Mouse (Mus musculus): Measurements from ENCODE around the gene Zfyve27.

The Zfyve27 gene

DNA sequence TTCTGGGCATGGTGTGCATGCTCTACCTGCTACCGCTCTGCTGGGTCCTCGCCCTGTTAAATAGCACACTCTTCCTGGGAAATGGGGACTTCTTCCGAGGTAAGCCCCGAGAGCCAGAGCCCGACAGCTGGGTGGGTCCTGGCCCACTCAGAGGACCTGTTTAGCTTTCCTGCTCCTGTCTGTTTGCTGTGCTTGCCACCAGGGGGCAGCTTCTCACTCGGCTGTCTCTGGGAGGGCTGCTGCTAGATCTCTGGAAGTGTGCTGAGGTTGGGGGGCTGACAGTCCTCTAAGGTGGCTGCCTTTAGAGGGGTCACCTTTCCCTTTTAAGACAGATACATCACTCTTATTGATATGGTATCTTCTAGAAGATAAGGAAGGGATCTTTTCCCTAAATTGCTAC, 18.9 kb downstream of the Zfyve27 start:
- no peak for DNase-seq

DNA sequence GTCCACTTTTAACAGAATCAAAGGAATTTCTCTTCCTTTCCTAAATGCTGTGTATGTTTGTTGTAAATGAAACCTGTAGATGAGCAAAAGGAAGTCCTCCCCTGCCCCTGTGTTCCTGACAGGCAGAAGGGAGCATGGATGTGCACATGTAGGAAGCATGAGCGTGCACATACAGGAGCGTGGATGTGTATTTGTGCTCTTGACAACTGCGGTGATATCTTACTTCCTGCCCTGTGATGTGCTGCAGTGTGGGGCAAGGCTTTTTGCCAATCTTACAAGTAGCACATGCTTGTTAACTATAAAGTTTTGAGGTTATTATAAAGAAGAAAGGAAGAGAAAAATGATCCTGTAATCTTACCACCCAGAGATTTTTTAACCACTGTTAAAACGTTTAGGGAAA, 26.0 kb downstream of the Zfyve27 start:
- no peak for DNase-seq

DNA sequence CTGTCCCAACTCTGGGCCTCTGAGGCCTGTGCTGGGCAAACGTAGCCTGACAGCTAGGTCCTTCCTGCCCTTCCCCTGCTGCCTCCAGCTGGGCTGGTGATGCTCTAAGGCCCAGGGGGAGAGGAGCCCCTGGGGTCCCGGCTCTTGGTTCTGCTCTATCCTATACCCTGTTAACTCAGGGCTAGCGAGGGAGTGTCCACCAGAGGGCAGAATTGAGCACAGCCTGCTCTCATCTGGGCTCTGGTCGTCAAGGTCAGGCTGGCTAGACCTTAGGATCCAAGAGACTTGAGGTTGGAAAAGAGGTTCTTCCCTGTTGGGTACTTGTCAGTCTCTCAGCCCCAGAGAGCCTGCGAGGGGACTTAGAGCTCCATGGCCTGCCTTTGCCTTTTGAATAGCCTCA, 26.7 kb downstream of the Zfyve27 start:
- no peak for DNase-seq

DNA sequence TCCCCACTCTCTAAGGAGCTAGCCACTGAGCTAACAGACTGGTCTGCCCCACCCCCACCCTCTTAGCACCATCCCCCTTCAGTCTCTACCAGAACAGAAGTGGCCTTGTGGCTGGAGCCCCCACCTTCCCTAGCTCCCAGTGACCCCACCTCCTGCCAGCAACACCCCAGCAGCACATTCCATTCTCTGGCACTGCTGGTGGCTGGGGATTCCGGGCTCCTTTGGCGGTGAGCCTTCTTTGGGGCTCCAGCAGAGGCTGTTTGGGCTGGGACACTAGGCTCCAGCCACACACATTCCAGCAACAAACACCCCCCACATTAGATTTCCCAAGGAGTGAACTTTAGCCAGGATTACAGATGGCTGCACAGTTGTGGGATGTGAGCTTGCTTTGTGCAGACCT, 29.6 kb downstream of the Zfyve27 start:
- no peak for DNase-seq

GRCm38 (mm10) chr19:42196378-42196777, 32.6 kb downstream of the Zfyve27 start:
- peak; percentile 19 for DNase-seq

DNA sequence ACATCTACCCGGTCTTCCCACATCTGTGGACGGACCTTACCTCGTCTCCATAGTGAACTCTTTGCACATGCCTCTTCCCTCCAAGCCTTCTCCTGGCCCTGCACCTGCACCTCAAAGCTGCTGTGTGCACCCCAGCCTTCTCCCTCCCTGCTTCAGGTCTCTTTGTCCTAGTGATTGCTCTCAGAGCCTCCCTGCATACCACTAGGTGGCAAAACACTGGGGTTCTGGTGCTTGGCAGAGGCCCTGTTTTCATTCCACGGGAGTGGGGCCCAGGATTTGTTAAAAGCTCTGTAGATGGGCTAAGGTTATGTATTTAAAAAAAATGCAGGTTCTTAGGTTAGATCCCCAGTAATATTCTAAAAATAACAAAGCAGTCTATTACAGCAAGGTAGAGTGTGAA, 33.3 kb downstream of the Zfyve27 start:
- no peak for DNase-seq

- no peak for DNase-seq
These were observed 34.3 kb downstream of the Zfyve27 start for GRCm38 (mm10) chr19:42198026-42198425.

GRCm38 (mm10) chr19:42201696-42202381, 38.1 kb downstream of the Zfyve27 start, which contains the start of gene Sfrp5:
Gene Sfrp5, minus strand, starts transcription at chr19:42202252.
- DNase-seq, result no peak

DNA sequence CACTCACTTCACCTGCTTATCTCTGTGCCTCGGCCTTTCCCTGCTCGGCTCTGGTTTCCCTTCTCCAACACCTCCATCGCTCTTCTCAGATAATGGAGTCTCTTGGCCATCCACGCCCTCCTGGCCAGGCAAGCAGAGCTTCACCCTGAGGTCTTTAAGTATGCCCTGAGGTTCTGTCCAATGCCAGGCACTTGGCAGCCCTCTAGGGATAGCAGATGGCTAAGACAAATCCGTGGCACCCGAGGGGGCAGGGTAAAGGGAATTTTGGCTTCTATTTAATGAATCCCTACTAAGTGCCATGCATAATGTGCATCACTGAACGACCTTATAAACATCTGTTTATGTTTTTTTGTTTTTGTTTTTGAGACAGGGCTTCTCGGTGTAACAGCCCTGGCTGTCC, 38.7 kb downstream of the Zfyve27 start:
- DNase-seq, result no peak

- peak; percentile 36 for DNase-seq
These were observed 40.6 kb downstream of the Zfyve27 start for GRCm38 (mm10) chr19:42204306-42204705.

- DNase-seq, result no peak
These were observed 41.5 kb downstream of the Zfyve27 start for GRCm38 (mm10) chr19:42205201-42205600.

- no peak for DNase-seq
These were observed 45.7 kb downstream of the Zfyve27 start for GRCm38 (mm10) chr19:42209485-42209884.

- DNase-seq, result no peak
These were observed 46.2 kb downstream of the Zfyve27 start for GRCm38 (mm10) chr19:42209976-42210375.

GRCm38 (mm10) chr19:42211936-42212335, 48.2 kb downstream of the Zfyve27 start:
- DNase-seq, result no peak

DNA sequence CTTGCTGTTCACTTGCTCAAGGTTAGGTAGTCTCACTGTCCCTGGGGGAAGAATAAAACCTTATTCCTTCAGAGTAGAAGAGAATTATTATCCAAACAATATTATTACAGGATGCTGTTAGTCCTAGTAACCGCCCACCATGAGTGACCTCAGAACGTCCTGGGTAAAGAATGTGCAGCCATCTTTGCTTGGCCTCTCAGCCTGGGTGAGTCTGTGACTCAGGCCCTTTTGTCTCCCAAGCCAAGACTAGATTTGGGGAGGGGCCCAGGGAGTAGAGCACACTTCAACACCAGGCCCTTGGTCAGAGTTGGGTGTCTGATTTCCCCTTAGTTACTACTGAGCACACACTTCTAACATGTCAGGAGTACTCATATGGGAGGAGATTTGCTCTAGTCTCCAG, 50.9 kb downstream of the Zfyve27 start:
- DNase-seq, result no peak

GRCm38 (mm10) chr19:42216699-42217373, 53.1 kb downstream of the Zfyve27 start:
- DNase-seq, result no peak

DNA sequence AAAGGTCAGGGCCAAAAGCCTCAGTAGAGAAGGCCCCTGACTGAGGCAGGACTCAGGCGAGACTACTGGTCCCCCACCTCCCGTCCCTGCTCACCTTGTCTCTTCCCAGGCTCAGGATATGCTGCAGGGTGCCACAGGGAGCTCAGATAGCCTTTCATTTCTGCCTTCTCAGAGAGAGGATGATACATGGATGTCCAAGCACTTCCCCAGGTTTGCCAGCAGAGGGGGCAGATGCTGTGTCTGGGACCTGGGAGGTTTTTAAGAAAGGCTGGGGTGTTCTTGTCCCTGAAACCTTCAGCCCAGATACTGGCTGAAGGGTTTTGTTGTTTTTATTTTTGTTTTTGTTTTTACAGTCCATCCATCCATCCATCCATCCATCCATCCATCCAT, 53.6 kb downstream of the Zfyve27 start:
- no peak for DNase-seq

DNA sequence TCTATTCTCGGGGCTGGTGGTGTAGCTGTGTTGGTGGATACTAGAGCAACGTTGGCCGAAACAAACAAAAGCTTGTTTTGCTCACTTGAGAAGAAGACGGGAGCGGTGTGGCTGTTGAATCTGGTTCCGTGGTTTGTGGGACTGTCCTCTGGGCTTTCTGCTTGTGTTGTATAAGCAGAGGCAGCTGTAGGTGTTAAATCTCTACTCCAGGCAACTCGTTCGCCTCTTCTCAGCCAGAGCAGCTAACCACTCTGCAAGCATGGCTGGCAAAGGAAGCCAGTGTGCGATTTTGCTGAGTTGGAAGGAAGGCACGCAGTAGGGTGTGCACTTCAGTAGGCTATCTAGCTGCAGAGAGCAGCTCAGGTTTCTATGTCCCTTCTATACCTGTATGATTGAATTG, 62.7 kb downstream of the Zfyve27 start:
- no peak for DNase-seq

- no peak for DNase-seq
These were observed 65.9 kb downstream of the Zfyve27 start for GRCm38 (mm10) chr19:42229499-42230287.

DNA sequence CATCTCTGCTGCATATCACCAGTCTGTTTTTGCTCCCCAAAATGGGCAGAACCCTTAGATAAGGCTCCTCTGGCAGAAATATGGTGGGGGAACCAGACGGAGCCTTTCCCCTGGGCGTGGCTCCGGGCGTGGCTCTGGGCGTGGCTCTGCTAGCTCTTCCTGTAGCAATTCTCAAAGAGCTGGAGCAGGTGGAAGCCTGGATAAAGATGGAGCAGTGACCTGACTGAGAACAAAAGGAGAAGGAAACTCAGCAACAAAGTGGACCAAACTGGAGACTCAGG, 66.5 kb downstream of the Zfyve27 start:
- DNase-seq, result no peak

- peak; percentile 14 for DNase-seq
These were observed 67.2 kb downstream of the Zfyve27 start for GRCm38 (mm10) chr19:42230986-42231385.

DNA sequence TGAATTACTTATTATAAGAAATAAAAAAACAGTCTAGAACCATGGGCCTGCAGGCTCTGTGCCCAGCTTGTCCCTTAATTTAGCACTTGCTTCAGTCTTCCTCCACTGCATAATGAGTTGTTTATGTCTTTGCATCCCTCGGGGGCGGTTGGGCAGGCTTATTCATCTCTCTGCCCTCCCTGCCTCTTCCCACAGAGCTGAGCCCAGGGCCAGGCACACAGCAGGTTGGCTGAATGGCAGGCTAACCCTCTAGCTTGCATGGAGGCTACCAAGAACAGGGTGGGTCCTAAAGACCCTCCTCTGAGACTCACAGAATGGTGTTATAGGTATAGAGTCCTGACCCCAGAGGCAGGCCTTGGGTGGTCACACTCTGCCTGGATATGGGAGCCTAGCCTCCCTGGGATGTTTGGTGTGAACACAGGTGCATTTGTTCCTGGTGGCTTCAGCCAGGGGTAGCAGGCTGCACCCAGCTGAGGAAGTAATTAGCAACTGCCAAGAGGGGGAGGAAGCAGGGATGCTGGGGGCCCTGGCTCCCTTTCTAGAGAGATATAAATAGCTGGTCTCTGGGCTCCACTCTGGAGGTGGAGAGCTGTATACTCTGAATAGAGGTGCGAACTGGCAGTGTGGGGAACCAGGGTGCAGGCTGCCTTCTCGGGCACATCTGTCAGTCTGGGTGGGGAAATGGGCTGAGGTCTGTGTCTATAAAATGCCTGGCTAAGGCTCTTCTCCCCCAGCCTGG, 74.0 kb downstream of the Zfyve27 start:
- DNase-seq, result no peak

DNA sequence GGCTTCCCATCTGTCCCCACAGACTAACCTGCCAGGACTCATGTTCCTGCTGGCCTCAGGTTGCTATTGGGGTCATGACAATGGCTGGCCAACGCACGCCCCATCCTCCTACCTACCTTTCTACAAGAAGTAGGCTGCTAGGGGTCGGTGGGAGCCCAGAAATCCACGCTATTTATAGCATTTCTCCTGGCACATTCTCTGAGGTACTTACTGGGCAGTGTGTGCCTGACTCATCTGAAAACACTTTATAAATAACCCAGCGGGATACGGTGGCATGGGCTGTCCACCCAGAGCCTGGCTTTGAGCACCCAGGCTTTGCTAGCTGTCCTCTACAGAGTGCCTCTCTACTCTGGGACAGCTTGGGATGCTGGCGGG, 74.6 kb downstream of the Zfyve27 start:
- DNase-seq, result no peak

- no peak for DNase-seq
These were observed 77.1 kb downstream of the Zfyve27 start for GRCm38 (mm10) chr19:42240881-42241280.

Data from kidney, adult 11 months (tissue).